Mouse (Mus musculus) G1E (cell line): ENCODE data around the gene Pnpla2.

Experiments used
- CTCF ChIP-seq: IDR thresholded peaks from 2 replicates; pipeline ENCODE4 v1.5.1; 2012; ENCODE audit warnings: low read depth, low read length, inconsistent platforms, mixed read lengths
- GATA1 ChIP-seq: IDR thresholded peaks from 2 replicates; pipeline ENCODE4 v1.6.1; 2012; ENCODE audit warnings: borderline replicate concordance, low read length, inconsistent platforms, mixed read lengths
- GATA2 ChIP-seq: IDR thresholded peaks from 2 replicates; pipeline ENCODE4 v1.6.1; 2012; ENCODE audit warnings: low read depth, low read length, inconsistent platforms, borderline replicate concordance
- TAL1 ChIP-seq: conservative IDR thresholded peaks from 2 replicates; pipeline ENCODE4 v1.6.1; 2012; ENCODE audit warnings: low read depth, low read length, inconsistent platforms, mixed read lengths

- no peak for TF ChIP-seq CTCF
- TF ChIP-seq GATA1: no peak
- TF ChIP-seq TAL1: no peak
- no peak for TF ChIP-seq GATA2
Observed at GRCm38 (mm10) chr7:141455610-141456314, 764 bp downstream of the Pnpla2 start.
